Mouse (Mus musculus): ENCODE results near the gene AU018091. TPM values are rescaled to one million over a fixed set of nuclear protein-coding genes. Genes with fewer than 3 reads are reported as not detected.
"Not testable (repeated sequence)": the region's sequence is repeated elsewhere in the genome, so short reads cannot be mapped to it uniquely, and the experiment has no call there.

Gene AU018091
- total RNA-seq (2022) = not detected

- no peak for DNase-seq
Measured at GRCm38 (mm10) chr7:3168925-3169324, at the start of gene AU018091. TSS of gene AU018091 (minus strand) at chr7:3169203.

- no peak for DNase-seq
Measured at GRCm38 (mm10) chr7:3217546-3218056, 48.6 kb upstream of the AU018091 start.

GRCm38 (mm10) chr7:3216331-3216730 is 47.3 kb upstream of the AU018091 start:
- no peak for DNase-seq

DNA sequence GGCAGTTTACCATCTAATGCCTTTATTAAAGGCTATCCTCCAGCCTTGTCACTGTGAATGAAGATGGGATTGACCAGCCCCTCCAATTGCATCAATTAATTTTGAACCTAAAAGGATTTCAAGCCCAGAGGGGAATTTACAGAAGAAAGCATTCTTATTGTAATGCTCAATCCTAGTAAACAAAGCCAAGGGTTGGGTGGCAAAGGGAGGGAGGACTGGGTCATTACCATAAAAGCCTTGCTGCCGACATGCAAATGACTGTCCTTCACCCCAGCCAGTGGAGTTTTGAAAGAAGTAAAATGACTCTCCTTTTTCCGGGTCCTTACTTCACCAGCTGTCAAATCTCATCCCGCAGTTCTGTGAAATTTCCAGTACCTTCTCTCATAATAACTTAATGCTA is 44.6 kb upstream of the AU018091 start:
- DNase-seq = no peak

DNA sequence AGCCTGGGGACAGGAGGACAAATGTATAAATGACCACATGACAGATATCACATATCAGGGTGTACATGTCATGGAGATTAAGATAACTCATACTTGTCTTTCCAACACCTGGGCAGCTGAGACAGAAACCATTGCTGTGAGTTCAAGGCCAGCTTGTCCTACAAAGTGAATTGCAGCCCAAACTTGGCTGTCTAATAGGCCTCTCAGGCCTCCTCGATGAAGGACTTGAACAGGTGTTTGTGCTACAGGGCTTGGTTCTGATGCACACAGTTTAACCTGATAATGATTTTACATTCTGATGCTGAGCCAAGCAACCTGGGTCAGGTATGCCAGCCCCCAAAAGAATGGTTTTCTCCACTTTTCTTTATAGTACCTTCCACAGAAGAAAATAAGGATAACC is 44.2 kb upstream of the AU018091 start:
- no peak for DNase-seq

GRCm38 (mm10) chr7:3212002-3212790 is 43.2 kb upstream of the AU018091 start:
- DNase-seq = no peak

DNA sequence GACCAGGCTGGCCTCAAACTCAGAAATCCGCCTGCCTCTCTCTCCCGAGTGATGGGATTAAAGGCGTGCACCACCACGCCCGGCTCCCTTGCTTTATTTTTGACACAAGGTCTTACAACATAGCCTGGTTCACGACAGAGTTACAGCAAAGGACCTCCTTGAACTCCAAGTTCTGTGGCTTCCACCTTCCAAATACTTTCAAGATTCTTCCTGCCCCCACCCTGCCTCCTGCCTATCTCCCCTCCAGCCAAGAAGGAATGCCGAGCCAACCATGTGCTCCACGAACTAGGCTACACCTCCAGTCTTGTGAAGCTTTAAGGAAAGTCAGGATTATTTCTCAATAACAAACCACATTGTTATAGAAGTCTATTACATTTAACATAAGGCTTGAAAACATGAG is 42.5 kb upstream of the AU018091 start:
- DNase-seq = no peak

- DNase-seq = no peak
Measured at GRCm38 (mm10) chr7:3210605-3211004, 41.6 kb upstream of the AU018091 start.

GRCm38 (mm10) chr7:3206520-3206919 is 37.5 kb upstream of the AU018091 start:
- DNase-seq = no peak

DNA sequence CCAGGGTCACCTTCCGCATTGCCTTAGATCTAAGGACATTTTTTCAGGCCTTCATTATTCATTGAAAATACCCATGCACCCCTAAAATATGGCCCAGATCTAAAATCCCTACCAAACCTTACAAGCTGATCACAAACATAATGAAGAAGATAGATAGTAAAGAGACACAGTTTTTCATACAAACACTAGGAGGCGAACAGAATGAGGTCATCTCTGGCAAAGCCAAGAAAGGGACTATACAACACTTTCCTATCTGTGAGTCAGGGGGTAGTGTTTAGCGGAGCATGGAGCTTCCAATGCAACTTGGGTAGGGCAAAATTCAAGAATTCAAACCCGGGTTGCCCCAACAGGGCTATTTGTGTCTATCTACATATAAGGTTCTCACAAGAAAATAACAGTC is 35.6 kb upstream of the AU018091 start:
- DNase-seq = no peak

DNA sequence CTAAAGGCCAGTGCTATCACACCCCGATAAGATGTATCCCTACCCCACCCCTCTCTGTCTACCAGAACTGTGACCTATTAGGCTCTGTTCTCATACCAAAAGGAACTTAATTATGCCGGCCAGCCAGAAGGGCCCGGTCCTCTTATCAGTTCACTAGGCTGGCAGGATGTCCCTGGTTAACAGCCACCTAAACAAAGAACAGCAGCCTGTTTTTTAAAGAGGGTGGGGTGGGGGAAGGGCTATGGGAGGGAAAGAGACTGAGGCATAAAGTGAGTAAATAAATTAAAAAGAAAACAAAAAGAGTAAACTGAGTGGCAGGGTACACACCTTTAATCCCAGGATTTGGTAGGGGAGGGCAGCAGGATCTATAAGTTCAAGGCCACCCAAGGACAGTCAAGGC is 34.9 kb upstream of the AU018091 start:
- no peak for DNase-seq

DNA sequence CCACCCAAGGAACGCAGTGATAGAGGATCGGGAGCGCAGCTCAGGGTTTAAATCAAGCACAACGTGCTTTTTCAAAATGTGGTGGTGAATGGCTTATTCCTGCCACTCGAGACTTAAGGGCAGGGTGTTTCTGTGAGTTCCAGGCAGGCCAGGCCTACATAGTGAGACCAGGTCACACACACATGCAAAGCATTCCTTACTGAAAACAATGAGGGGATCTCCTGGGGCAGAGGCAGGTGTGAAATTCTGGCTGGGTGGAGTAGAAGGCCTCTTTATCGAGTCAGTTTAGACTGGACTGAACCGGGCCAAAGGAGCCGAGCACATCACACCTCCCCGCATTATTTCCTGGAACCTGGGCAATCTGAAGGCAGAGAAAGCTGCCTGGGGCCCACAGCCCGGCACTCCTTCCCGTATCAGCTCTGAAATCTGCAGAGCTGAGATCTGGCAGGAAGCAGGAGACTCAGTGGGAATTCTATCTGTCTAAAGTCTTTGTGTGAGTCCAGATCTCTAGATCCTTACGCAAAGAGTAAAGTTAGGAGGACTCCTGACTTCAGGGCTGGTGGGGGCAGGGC is 32.2 kb upstream of the AU018091 start:
- no peak for DNase-seq

GRCm38 (mm10) chr7:3198884-3199283 is 29.9 kb upstream of the AU018091 start:
- DNase-seq = no peak

DNA sequence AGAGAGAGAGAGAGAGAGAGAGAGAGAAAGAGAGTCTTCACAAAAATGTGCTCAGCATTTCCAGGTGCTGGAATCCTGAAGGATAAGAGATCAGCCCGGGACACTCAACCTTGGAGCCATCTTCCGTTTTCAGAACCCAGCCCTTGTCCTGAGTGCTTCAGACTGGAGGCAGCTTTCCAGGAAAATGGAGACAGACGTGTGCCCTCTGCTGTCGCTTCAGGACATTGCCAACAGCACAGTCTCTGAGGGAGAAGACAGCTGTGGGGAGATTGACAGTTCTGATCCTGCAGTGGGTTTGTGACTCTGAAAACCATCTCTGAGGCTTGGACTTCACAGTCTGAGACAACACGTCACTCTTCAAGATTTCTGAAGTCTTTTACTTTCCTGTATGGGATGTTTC is 26.8 kb upstream of the AU018091 start:
- DNase-seq = no peak

- DNase-seq = no peak
Measured at GRCm38 (mm10) chr7:3194531-3194930, 25.5 kb upstream of the AU018091 start.

GRCm38 (mm10) chr7:3193905-3194304 is 24.9 kb upstream of the AU018091 start:
- peak; percentile 47 for DNase-seq

GRCm38 (mm10) chr7:3193049-3193632 is 24.1 kb upstream of the AU018091 start:
- DNase-seq = no peak

DNA sequence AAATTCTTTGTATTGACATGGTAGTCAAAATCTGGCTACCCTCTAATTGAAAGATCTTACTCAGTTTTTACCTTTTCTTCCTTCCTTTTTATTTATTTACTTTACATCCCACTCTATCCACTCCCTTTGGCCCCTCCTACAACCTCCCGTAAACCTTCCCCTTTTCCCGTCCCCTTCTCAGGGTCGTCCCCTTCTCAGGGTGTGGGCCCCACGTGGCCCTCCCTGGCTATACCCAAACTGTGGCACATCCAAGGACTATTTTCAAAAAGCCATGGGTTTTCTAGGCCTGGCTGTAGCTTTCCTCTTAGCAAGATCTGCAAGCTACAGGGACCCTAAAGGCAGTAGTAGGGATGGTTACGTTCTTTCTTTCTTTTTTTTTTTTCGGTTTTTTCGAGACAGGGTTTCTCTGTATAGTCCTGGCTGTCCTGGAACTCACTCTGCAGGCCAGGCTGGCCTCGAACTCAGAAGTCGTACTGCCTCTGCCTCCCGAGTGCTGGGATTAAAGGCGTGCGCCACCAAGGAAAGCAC is 23.0 kb upstream of the AU018091 start:
- no peak for DNase-seq

DNA sequence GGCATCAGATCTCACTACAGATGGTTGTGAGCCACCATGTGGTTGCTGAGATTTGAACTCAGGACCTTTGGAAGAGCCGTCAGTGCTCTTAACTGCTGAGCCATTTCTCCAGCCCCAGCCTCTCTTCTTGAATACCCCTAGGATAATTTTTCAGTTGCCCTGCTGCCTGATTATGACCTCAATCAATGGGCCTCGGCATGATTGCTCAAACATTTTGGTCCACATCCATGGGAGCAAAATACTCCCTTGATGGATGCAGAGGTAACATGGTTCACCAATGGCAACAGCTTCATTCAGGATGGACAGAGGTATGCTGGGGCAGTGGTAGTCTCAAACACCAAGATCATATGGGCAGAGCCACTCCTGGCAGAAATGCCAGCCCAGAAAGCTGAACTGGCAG is 17.7 kb upstream of the AU018091 start:
- not testable (repeated sequence) for DNase-seq

DNA sequence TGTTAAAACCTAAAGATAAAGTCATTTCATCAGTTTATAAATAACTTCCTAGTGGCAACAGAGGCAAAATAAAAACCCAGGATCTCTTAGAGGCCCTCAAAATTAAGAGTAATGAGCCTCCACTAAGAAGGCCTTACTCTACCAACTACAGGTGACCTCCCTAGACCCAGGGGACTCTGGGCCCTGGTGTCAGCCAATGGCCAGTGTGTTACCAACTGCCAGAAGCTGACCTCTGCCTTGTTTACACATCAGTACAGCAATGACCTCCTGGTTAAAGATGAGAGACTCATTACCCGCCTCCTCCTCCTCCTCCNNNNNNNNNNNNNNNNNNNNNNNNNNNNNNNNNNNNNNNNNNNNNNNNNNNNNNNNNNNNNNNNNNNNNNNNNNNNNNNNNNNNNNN is 17.1 kb upstream of the AU018091 start:
- DNase-seq = no peak

- DNase-seq = no peak
Measured at GRCm38 (mm10) chr7:3184394-3184793, 15.4 kb upstream of the AU018091 start.

- not testable (repeated sequence) for DNase-seq
Measured at GRCm38 (mm10) chr7:3180958-3181357, 12.0 kb upstream of the AU018091 start.

DNA sequence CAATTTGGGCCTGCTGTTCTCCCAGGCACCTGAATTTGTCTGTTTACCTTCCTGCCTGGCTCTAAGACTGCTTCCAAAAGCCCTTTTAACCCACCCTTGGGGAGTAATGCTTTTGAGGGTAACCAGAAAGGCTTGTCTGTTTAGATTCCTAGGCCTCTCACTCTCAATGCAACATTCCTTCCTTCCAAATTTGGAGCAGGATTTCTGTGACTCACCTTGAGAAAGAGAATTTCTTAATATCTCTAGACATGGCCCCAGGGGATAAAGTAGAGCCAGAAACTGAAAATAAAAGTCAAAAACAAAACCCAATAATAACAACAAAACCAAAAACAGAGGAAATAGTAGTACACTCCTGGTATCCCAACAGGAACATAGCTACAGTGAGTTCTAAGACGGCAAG is 707 bp downstream of the AU018091 start:
- no peak for DNase-seq

GRCm38 (mm10) chr7:3166270-3166669 is 2.7 kb downstream of the AU018091 start:
- DNase-seq = no peak

All from adrenal gland, adult 8-10 months (tissue).